18 mouse cellular contexts compared by ENCODE assay signal in the genomic region with DNA sequence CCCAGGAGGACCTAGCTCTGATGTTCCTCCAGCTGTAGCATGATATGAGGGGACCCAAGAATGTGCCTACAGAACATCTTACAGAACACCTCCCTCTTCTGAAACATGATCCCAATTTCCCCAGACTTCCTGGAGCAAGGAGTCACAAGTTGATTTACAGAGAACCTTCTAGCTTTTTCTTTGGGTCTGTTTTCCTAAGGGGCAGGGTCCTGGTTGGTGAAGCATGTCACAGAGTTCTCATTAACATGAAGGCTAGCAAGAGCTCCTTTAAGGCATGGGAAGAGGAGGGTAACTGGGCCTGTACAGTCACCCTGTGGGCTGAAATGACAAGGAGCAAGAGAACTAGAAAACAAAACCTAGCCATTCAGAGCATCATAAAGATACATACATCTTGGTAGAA. TPM values are rescaled to one million over a fixed set of nuclear protein-coding genes. Genes with fewer than 3 reads are reported as not detected.
"Had no signal": no experiment of that assay in that cellular context is flagged by ENCODE, and none has a peak within 500 bp of the region (broad histone marks: within the 10 kb centered on the region; RNA-seq: fewer than 3 reads in every experiment).

No protein-coding gene starts in this region.

- H3K27me3 ChIP-seq: limb, embryonic 12.5 days; liver, embryonic 13.5 days; lung, embryonic 15.5 days; megakaryocyte, embryonic 14.5 days; midbrain, embryonic 15.5 days; neural tube, embryonic 12.5 days had no signal

- H3K36me3 ChIP-seq: limb, embryonic 12.5 days; liver, embryonic 13.5 days; lung, embryonic 15.5 days; midbrain, embryonic 15.5 days; neural tube, embryonic 12.5 days had no signal

- H3K27ac ChIP-seq: limb, embryonic 12.5 days; liver, embryonic 13.5 days; lung, embryonic 15.5 days; macrophage; midbrain, embryonic 15.5 days; neural tube, embryonic 12.5 days; stomach, postnatal 0 days had no signal

- ATAC-seq: intestine, postnatal 0 days; liver, postnatal 0 days; midbrain, embryonic 15.5 days had no signal

- H3K4me1 ChIP-seq: limb, embryonic 12.5 days; liver, embryonic 13.5 days; lung, embryonic 15.5 days; megakaryocyte, embryonic 14.5 days; midbrain, embryonic 15.5 days; neural tube, embryonic 12.5 days had no signal

- H3K9ac ChIP-seq: limb, embryonic 12.5 days; liver, embryonic 13.5 days; liver, postnatal 0 days; lung, embryonic 15.5 days; midbrain, embryonic 15.5 days; neural tube, embryonic 12.5 days had no signal

- H3K9me3 ChIP-seq: limb, embryonic 12.5 days; liver, embryonic 13.5 days; lung, embryonic 15.5 days; megakaryocyte, embryonic 14.5 days; midbrain, embryonic 15.5 days; neural tube, embryonic 12.5 days had no signal

- H3K4me2 ChIP-seq: limb, embryonic 12.5 days; liver, embryonic 13.5 days; lung, embryonic 15.5 days; midbrain, embryonic 11.5 days; midbrain, embryonic 15.5 days; neural tube, embryonic 12.5 days had no signal

- DNase-seq: layer of hippocampus, adult 9-11 months; liver; liver, embryonic 13.5 days; liver, postnatal 0 days; lung, postnatal 14 days had no signal

- H3K4me3 ChIP-seq: limb, embryonic 12.5 days; liver, embryonic 13.5 days; lung, embryonic 15.5 days; megakaryocyte, embryonic 14.5 days; midbrain, embryonic 15.5 days; neural tube, embryonic 12.5 days had no signal

RNA-seq across cellular contexts. Expression of a gene that starts 43.3 kb away (rescaled TPM):
- total RNA-seq: layer of hippocampus, adult 18-20 months; left cerebral cortex, postnatal 36 days; monocyte, adult 5-6 weeks; neutrophil, adult 5-6 weeks had no signal
- polyA plus RNA-seq: intestine, postnatal 0 days; limb, embryonic 12.5 days; liver, embryonic 13.5 days; liver, postnatal 0 days; lung, embryonic 15.5 days; macrophage; midbrain, embryonic 11.5 days; midbrain, embryonic 15.5 days; neural tube, embryonic 12.5 days; stomach, postnatal 0 days had no signal
